Mouse (Mus musculus): Measurements from ENCODE around the gene Dab1. TPM values are rescaled to one million over a fixed set of nuclear protein-coding genes. Genes with fewer than 3 reads are reported as not detected.

Dab1 gene
- polyA plus RNA-seq, 1 experiment from 2014 or later = 20.1 TPM

DNA sequence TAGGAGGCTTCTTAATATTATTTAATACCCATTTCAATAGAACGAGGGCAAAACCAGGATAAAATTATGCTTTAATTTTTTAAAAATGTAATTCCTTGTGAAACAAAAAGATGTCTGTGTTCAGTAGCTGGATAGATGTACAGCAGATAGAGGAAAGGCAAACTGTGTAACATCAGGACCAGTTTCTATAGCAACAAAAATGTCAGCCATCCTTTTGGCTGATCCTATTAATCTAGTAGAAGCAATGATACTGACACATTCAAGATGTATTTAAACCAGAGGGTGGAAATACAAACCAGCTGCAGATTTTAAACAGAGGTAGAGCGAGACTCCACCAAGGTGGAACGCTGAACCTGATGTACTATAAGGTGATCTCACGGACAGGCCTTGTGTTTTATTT is 393.0 kb downstream of the Dab1 start:
- no peak for ATAC-seq (replicated peaks; ENCODE audit: low FRiP score)
- WGBS = 74% methylated on average over 4 of the region's 4 CpGs
- Histone ChIP-seq H3K27ac (no peak overlapping the region), H3K9me3 (replicated peaks) (no peaks in the 10 kb centered on the region), H3K4me1 (no peaks in the 10 kb centered on the region), H3K4me3 (replicated peaks) (no peak overlapping the region), H3K36me3 (no peaks in the 10 kb centered on the region), H3K4me2 (no peak overlapping the region), H3K9ac (no peak overlapping the region), H3K27me3 (no peaks in the 10 kb centered on the region)

DNA sequence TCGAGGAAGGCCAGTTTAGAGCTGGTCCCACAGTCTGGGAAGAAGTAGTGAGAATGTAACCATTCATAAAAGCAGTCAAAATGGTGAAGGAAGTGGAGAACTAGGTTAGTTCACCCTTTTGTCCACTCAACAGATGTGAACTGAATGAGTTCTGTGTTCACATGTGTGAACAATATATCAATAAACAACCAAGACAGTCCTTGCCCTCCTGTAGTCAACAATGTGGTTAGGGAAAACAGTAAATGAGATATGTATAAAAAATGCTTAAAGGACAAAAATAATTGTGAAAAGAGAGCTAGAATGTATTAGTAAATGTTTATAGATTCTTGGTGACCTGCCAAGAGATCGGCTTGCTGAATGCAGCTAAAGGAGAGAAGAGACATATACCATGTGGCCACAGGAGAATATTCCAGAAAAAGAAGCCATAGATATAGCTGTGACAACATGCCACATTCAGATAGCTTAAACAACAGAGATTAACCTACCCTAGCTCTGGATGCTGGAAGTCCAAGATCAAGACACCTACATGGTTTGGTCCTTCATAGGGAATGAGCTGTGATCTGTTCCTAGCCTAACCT is 406.0 kb downstream of the Dab1 start:
- no peak overlapping the region for H3K4me2 ChIP-seq
- H3K4me3 ChIP-seq (replicated peaks) = no peak overlapping the region
- WGBS = 75% methylated on average over 2 of the region's 2 CpGs
- no peaks in the 10 kb centered on the region for H3K36me3 ChIP-seq
- H3K4me1 ChIP-seq = no peaks in the 10 kb centered on the region
- no peaks in the 10 kb centered on the region for H3K9me3 ChIP-seq (replicated peaks)
- no peak overlapping the region for H3K27ac ChIP-seq
- ATAC-seq (replicated peaks; ENCODE audit: low FRiP score) = no peak
- H3K9ac ChIP-seq = no peak overlapping the region
- no peaks in the 10 kb centered on the region for H3K27me3 ChIP-seq

DNA sequence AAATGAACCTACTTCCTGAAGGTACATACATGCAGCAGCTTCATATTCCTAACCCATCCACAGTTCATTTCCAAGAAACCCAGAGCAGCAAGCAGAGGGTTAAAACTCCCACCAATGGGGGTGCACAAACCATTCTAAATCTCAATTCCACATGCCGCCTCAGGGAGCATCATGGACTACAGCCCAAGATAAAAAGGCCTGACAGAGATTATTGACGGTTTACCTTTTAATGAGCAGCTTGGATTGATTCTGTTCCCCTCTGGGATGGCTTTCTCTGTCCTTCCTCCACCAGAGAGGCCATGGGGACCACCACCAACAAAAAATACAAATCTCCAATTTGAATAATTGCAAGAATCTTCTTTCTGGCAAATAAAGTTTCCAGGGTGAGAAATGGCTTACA is 407.7 kb downstream of the Dab1 start:
- H3K9me3 ChIP-seq (replicated peaks) = no peaks in the 10 kb centered on the region
- WGBS = 42% methylated on average over 2 of the region's 2 CpGs
- no peaks in the 10 kb centered on the region for H3K27me3 ChIP-seq
- no peak overlapping the region for H3K4me3 ChIP-seq (replicated peaks)
- H3K27ac ChIP-seq = no peak overlapping the region
- no peak overlapping the region for H3K9ac ChIP-seq
- H3K4me2 ChIP-seq = no peak overlapping the region
- ATAC-seq (replicated peaks; ENCODE audit: low FRiP score) = no peak
- no peaks in the 10 kb centered on the region for H3K36me3 ChIP-seq
- no peaks in the 10 kb centered on the region for H3K4me1 ChIP-seq

DNA sequence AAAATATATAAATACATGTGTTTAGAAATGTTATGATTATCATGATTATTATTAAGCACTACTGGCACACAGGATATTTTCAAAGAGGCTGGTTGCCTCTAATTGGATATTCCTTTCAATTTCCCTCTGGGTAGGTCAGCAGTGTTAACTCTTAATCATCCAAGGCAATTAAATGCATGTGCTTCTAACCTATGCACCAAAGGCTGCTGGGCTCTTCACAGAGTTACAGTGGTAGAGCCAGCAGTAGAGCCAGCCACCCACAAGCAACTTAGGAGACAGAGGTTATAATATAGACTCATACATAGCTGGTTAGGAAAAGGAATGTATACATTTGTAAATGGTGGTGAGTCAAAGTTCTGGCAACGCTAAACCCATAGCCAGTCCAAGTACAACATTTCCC is 408.1 kb downstream of the Dab1 start:
- Histone ChIP-seq H3K4me2 (no peak overlapping the region), H3K4me1 (no peaks in the 10 kb centered on the region), H3K27me3 (no peaks in the 10 kb centered on the region), H3K4me3 (replicated peaks) (no peak overlapping the region), H3K9me3 (replicated peaks) (no peaks in the 10 kb centered on the region), H3K27ac (no peak overlapping the region), H3K9ac (no peak overlapping the region), H3K36me3 (no peaks in the 10 kb centered on the region)
- WGBS = 89% methylated on average over 1 of the region's 1 CpGs
- no peak for ATAC-seq (replicated peaks; ENCODE audit: low FRiP score)

DNA sequence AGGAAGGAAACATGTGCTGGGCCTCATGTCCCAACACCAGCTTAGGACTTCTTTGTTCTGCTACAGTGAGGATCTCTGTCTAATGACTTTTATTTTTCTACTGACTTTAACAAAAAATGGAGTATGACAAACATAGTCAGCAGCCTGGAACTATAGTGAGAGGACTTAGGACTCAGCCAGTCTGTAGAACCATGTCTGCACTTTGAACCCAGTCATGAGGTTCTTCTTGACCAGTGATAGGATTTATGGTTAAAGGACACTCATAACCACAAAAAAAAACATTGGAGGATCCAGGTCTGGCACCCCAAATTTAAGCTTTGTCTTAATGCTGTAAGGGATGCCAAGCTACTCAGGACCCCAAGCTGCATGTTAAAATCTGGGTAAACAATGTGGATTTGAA is 416.9 kb downstream of the Dab1 start:
- Histone ChIP-seq H3K4me2 (no peak overlapping the region), H3K9me3 (replicated peaks) (no peaks in the 10 kb centered on the region), H3K4me1 (no peaks in the 10 kb centered on the region), H3K36me3 (no peaks in the 10 kb centered on the region), H3K27me3 (no peaks in the 10 kb centered on the region), H3K27ac (no peak overlapping the region), H3K9ac (no peak overlapping the region), H3K4me3 (replicated peaks) (no peak overlapping the region)
- no peak for ATAC-seq (replicated peaks; ENCODE audit: low FRiP score)

DNA sequence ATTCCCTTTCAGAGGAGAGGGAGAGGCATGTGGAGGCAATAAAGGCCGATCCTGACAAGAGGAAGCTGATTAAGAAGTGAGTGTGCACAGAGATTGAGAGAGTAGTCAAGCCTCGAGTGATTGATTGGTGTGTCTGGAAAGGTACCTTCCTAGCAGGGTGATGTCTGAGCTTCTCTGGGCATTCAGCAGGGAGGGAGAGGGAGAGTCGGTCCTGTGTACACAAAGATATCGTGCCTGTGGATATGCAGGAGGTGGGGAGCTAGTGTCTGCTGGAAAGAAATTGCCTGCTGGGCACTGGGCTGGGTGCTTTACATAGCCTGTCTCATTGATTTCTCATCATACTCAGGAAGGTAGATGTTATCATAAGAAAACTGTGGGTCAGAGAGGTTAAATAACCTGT is 420.4 kb downstream of the Dab1 start:
- H3K9ac ChIP-seq = no peak overlapping the region
- no peak for ATAC-seq (replicated peaks; ENCODE audit: low FRiP score)
- 36% methylated on average over 4 of the region's 4 CpGs for WGBS

DNA sequence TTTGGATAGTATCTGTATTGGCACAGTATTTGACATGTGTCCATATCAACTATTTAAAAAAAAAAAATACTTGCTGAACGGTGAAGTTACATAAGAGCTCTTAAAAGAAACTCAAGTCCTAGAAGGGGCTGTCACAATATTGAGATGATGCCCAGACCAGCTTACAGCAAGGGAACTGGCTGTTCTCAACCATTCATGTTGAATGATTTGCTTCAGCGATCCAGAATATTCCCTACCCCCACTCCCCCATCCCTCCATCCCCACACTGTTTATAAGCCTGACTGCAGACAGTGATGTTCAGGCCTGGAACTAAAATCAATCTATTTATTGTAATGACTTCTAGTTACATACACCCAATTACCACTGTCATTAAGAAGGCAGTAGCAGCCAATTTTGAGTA is 424.3 kb downstream of the Dab1 start:
- ATAC-seq (replicated peaks; ENCODE audit: low FRiP score) = no peak
- Histone ChIP-seq H3K4me2 (no peak overlapping the region), H3K4me1 (peaks cover 13% of the 10 kb centered on the region), H3K4me3 (replicated peaks) (no peak overlapping the region), H3K27ac (no peak overlapping the region), H3K27me3 (no peaks in the 10 kb centered on the region), H3K9ac (no peak overlapping the region), H3K9me3 (replicated peaks) (no peaks in the 10 kb centered on the region), H3K36me3 (no peaks in the 10 kb centered on the region)
- WGBS = 80% methylated on average over 2 of the region's 2 CpGs

More for the DNA sequence above, 420.4 kb downstream of the Dab1 start:
- Histone ChIP-seq H3K27ac (no peak overlapping the region), H3K36me3 (no peaks in the 10 kb centered on the region), H3K4me3 (replicated peaks) (no peak overlapping the region), H3K4me1 (peaks cover 3% of the 10 kb centered on the region; the same call in 1 of the 2 replicates), H3K9me3 (replicated peaks) (no peaks in the 10 kb centered on the region), H3K4me2 (no peak overlapping the region), H3K27me3 (no peaks in the 10 kb centered on the region)

DNA sequence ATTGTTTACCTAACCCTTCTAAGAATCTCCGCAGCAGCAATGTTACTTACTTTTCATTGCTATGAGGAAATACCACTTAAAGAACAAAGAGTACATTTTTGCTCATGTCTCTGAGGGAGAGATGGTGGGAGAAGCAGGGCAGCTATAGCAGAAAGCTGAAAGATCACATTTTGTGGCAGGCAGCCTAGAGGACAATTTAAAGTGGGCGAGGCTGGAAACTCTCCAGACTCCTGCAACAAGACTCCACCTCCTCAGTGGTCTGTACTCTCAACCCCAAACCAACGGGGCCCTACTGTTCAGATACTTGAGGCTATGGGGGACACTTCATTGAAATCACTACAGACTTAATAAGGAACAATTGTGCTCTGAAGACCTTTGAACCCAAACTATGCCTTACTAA is 425.5 kb downstream of the Dab1 start:
- H3K27ac ChIP-seq = no peak overlapping the region
- no peak overlapping the region for H3K4me3 ChIP-seq (replicated peaks)
- no peaks in the 10 kb centered on the region for H3K27me3 ChIP-seq
- no peak for ATAC-seq (replicated peaks; ENCODE audit: low FRiP score)
- H3K4me1 ChIP-seq = peaks cover 14% of the 10 kb centered on the region
- no peaks in the 10 kb centered on the region for H3K9me3 ChIP-seq (replicated peaks)
- WGBS = 15% methylated on average over 3 of the region's 3 CpGs
- no peak overlapping the region for H3K9ac ChIP-seq
- H3K36me3 ChIP-seq = no peaks in the 10 kb centered on the region
- H3K4me2 ChIP-seq = no peak overlapping the region

DNA sequence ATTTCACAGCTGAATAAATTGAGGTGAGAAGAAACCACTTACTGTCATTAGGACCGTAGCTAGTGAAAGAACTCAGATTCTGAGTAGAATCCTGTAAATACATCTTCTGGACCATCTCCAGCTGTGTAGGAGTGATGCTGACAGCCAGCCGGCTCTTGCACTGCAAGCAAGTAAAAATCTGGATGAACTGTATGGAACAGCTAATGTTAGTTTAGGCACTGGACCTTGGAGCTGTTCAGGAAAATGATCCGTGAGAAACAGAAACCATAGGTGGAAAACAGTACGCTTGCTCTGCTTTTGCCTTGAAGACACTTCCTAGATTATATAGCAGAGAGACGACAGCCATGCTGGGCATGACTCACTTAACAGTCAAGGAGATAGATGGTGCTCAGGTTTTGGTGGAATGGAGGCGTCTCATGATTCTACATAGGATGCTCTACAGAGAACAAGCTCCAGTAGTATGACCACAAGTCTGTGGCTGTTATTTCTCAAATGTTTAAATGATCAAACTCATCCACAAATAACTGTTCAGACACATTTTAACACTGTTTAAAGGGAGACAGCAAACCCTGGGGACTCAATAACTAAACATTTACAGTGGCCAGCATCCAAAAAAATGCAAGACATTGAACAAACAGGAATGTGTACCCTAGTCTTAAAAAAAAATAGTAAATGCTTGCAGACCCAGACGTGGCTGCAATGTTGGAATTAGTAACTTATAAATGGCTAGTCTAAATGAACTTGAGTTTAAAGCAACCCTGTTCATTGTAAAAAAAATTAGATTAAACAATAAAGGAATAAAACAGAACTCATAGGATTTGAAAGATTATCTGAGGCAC is 429.0 kb downstream of the Dab1 start:
- H3K4me2 ChIP-seq = peak overlapping the region; percentile 37
- 23% methylated on average over 7 of the region's 7 CpGs for WGBS

DNA sequence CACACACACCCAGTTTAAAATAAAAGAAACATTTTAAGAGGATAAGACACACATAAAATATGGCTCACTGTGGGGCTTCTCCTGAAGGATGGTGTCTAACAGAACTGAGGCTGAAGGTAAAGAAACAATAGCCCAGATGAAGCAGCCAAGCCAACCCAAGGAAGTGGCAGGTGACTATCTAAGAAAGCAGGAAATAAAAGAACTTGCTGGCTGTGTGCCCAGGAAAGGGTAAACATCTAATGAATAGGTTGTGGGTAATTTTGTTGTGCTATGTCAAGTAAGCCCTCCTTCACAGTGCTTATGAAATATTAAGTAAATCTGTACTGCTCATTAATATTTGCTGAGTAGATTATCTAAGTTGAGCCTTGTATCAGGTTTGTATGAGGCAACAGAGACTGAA is 438.0 kb downstream of the Dab1 start:
- Histone ChIP-seq H3K27ac (no peak overlapping the region), H3K9me3 (replicated peaks) (no peaks in the 10 kb centered on the region), H3K27me3 (no peaks in the 10 kb centered on the region), H3K9ac (no peak overlapping the region), H3K4me1 (no peaks in the 10 kb centered on the region), H3K4me3 (replicated peaks) (no peak overlapping the region), H3K4me2 (no peak overlapping the region), H3K36me3 (no peaks in the 10 kb centered on the region)
- no peak for ATAC-seq (replicated peaks; ENCODE audit: low FRiP score)

More for the DNA sequence above, 429.0 kb downstream of the Dab1 start:
- no peaks in the 10 kb centered on the region for H3K27me3 ChIP-seq
- no peak overlapping the region for H3K4me3 ChIP-seq (replicated peaks)
- no peaks in the 10 kb centered on the region for H3K36me3 ChIP-seq
- H3K9ac ChIP-seq = no peak overlapping the region
- H3K4me1 ChIP-seq = peaks cover 14% of the 10 kb centered on the region
- no peaks in the 10 kb centered on the region for H3K9me3 ChIP-seq (replicated peaks)
- peak; percentile 89 for ATAC-seq (replicated peaks; ENCODE audit: low FRiP score)
- H3K27ac ChIP-seq = peak overlapping the region; percentile 76

DNA sequence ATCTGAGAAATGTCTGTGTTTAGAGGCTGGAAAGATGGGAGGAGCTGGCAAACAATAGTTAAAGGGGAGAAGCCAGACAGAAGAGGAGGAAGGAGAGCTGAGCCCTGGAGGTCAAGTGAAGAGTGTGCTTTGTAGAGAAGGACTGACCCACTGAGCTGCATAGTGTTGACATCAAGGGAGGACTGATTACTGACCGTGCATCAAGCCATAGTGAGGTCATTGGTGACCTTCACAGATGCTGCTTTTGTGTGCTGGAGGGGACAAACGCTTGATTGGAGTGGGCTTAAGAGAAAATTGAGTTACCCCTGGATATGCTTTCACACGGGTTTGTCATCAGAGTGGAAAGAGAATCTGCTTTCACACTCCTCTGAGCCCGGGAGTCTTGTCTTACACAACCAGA is 440.4 kb downstream of the Dab1 start:
- no peaks in the 10 kb centered on the region for H3K9me3 ChIP-seq (replicated peaks)
- no peak overlapping the region for H3K9ac ChIP-seq
- no peak overlapping the region for H3K4me2 ChIP-seq
- 35% methylated on average over 4 of the region's 4 CpGs for WGBS
- 0 out of 2 replicates have a peak, but pooled peaks cover 2% of the 10 kb centered on the region for H3K4me1 ChIP-seq
- H3K36me3 ChIP-seq = no peaks in the 10 kb centered on the region
- peak; percentile 92 for ATAC-seq (replicated peaks; ENCODE audit: low FRiP score)
- H3K27me3 ChIP-seq = no peaks in the 10 kb centered on the region
- no peak overlapping the region for H3K4me3 ChIP-seq (replicated peaks)
- peak overlapping the region; percentile 46; the same call in 1 of the 2 replicates for H3K27ac ChIP-seq

DNA sequence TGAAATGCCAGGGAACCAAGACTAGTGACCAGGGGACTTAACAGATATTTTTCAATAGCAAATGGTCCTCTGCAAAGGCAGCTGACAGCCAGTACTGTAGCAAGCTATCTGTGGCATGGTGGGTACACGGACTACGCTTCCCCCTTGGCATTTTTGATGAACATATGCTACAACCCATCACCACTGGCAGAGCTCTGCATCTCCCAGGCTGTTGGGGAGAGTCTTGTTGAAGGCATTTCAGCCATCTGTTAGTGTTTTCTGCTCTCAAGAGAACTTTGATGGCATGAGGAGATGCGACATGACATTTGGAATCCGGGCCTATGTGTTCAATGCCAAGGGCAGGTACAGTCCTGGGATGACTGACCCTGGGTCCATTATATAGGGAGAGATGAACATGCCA is 443.2 kb downstream of the Dab1 start:
- 92% methylated on average over 4 of the region's 4 CpGs for WGBS
- Histone ChIP-seq H3K36me3 (no peaks in the 10 kb centered on the region), H3K9ac (no peak overlapping the region), H3K27me3 (no peaks in the 10 kb centered on the region), H3K4me2 (no peak overlapping the region), H3K27ac (no peak overlapping the region), H3K4me3 (replicated peaks) (no peak overlapping the region), H3K4me1 (peaks cover 20% of the 10 kb centered on the region), H3K9me3 (replicated peaks) (no peaks in the 10 kb centered on the region)
- no peak for ATAC-seq (replicated peaks; ENCODE audit: low FRiP score)

All from kidney, embryonic 15.5 days (tissue).